Comparison of ENCODE assay signal across 19 mouse cellular contexts in genomic region chr9:54270889-54271288, GRCm38 (mm10). TPM values are rescaled to one million over a fixed set of nuclear protein-coding genes. Genes with fewer than 3 reads are reported as not detected.
DNase-seq lines count a peak whose midpoint lies in the region; ATAC-seq and TF ChIP-seq lines count a peak whose summit lies in the region.
"Had no signal": no experiment of that assay in that cellular context is flagged by ENCODE, and none has a peak within 500 bp of the region (broad histone marks: within the 10 kb centered on the region; RNA-seq: fewer than 3 reads in every experiment).

No protein-coding gene starts in this region.

- no peaks in the 10 kb centered on the region for H3K9me3 ChIP-seq in hindbrain, embryonic 10.5 days
- H3K9me3 ChIP-seq in hindbrain, postnatal 0 days (ENCODE audit: low read length), result no peaks in the 10 kb centered on the region
- H3K9me3 ChIP-seq in neural tube, embryonic 15.5 days (replicated peaks), result no peaks in the 10 kb centered on the region
- H3K9me3 ChIP-seq in limb, embryonic 14.5 days (ENCODE audit: control insufficient read depth, low read length), result no peaks in the 10 kb centered on the region
- H3K9me3 ChIP-seq: forebrain, embryonic 10.5 days; heart, embryonic 10.5 days had no signal

- H3K27me3 ChIP-seq in hindbrain, embryonic 10.5 days (ENCODE audit: insufficient read depth, poor library complexity, severe bottlenecking), result no peaks in the 10 kb centered on the region
- no peaks in the 10 kb centered on the region for H3K27me3 ChIP-seq in hindbrain, postnatal 0 days (ENCODE audit: insufficient read depth, low read length)
- H3K27me3 ChIP-seq in neural tube, embryonic 15.5 days (replicated peaks), result no peaks in the 10 kb centered on the region
- no peaks in the 10 kb centered on the region for H3K27me3 ChIP-seq in limb, embryonic 14.5 days (ENCODE audit: control insufficient read depth, insufficient read depth, low read length)

- no peak for ATAC-seq in hindbrain, postnatal 0 days
- no peak for ATAC-seq in neural tube, embryonic 15.5 days (ENCODE audit: low FRiP score)
- ATAC-seq in limb, embryonic 14.5 days (ENCODE audit: low FRiP score, low read depth), result no peak
- no peak for ATAC-seq in megakaryocyte progenitor cell, adult 5-6 weeks (replicated peaks; ENCODE audit: poor library complexity)
- ATAC-seq: Patski had no signal

- TF ChIP-seq POLR2A in limb, embryonic 14.5 days (IDR thresholded peaks at IDR 0.05; ENCODE audit: borderline replicate concordance, extremely low read depth, insufficient read depth, insufficient read length), result no peak

- no peak overlapping the region for H3K4me2 ChIP-seq in hindbrain, postnatal 0 days (ENCODE audit: low read depth, low read length)
- no peak overlapping the region for H3K4me2 ChIP-seq in neural tube, embryonic 15.5 days
- no peak overlapping the region for H3K4me2 ChIP-seq in limb, embryonic 14.5 days (replicated peaks; ENCODE audit: low read depth, low read length, severe bottlenecking)

- no peak overlapping the region for H3K4me3 ChIP-seq in hindbrain, embryonic 10.5 days
- no peak overlapping the region for H3K4me3 ChIP-seq in hindbrain, postnatal 0 days (ENCODE audit: low read length)
- H3K4me3 ChIP-seq in neural tube, embryonic 15.5 days (replicated peaks), result no peak overlapping the region
- H3K4me3 ChIP-seq in limb, embryonic 14.5 days (replicated peaks; ENCODE audit: low read length), result no peak overlapping the region
- H3K4me3 ChIP-seq: forebrain, embryonic 10.5 days; heart, embryonic 10.5 days had no signal

- H3K27ac ChIP-seq in hindbrain, embryonic 10.5 days, result no peak overlapping the region
- H3K27ac ChIP-seq in hindbrain, postnatal 0 days, result no peak overlapping the region
- no peak overlapping the region for H3K27ac ChIP-seq in neural tube, embryonic 15.5 days (replicated peaks)
- no peak overlapping the region for H3K27ac ChIP-seq in limb, embryonic 14.5 days (replicated peaks; ENCODE audit: low read depth, low read length)
- H3K27ac ChIP-seq: forebrain, embryonic 10.5 days; heart, embryonic 10.5 days; liver, embryonic 14.5 days had no signal

- no peaks in the 10 kb centered on the region for H3K4me1 ChIP-seq in hindbrain, embryonic 10.5 days (replicated peaks)
- H3K4me1 ChIP-seq in hindbrain, postnatal 0 days (ENCODE audit: insufficient read depth, low read length), result no peaks in the 10 kb centered on the region
- peaks cover 3% of the 10 kb centered on the region; the same call in 1 of the 2 replicates for H3K4me1 ChIP-seq in neural tube, embryonic 15.5 days
- no peaks in the 10 kb centered on the region for H3K4me1 ChIP-seq in limb, embryonic 14.5 days (ENCODE audit: control insufficient read depth, insufficient read depth, low read length)
- H3K4me1 ChIP-seq: forebrain, embryonic 10.5 days; heart, embryonic 10.5 days had no signal

- H3K36me3 ChIP-seq in hindbrain, embryonic 10.5 days, result no peaks in the 10 kb centered on the region
- no peaks in the 10 kb centered on the region for H3K36me3 ChIP-seq in hindbrain, postnatal 0 days (ENCODE audit: insufficient read depth, low read length)
- no peaks in the 10 kb centered on the region for H3K36me3 ChIP-seq in neural tube, embryonic 15.5 days
- H3K36me3 ChIP-seq in limb, embryonic 14.5 days (ENCODE audit: control insufficient read depth, insufficient read depth, low read length), result no peaks in the 10 kb centered on the region
- H3K36me3 ChIP-seq: forebrain, embryonic 10.5 days; heart, embryonic 10.5 days had no signal

- WGBS in hindbrain, embryonic 10.5 days, result 53% methylated on average over 5 of the region's 5 CpGs
- WGBS in hindbrain, postnatal 0 days, result 57% methylated on average over 5 of the region's 5 CpGs
- WGBS in neural tube, embryonic 15.5 days, result 50% methylated on average over 5 of the region's 5 CpGs
- WGBS in limb, embryonic 14.5 days, result 34% methylated on average over 5 of the region's 5 CpGs

- H3K9ac ChIP-seq in hindbrain, postnatal 0 days (replicated peaks; ENCODE audit: low read length), result no peak overlapping the region
- no peak overlapping the region for H3K9ac ChIP-seq in neural tube, embryonic 15.5 days (replicated peaks)
- H3K9ac ChIP-seq in limb, embryonic 14.5 days (ENCODE audit: low read depth, low read length, severe bottlenecking), result no peak overlapping the region
- H3K9ac ChIP-seq: liver, embryonic 14.5 days had no signal

- DNase-seq in hindbrain, embryonic 10.5 days (ENCODE audit: low spot score), result peak; percentile 22
- no peak for DNase-seq in hindbrain, postnatal 0 days (ENCODE audit: low spot score)
- DNase-seq in neural tube, embryonic 10.5 days (ENCODE audit: extremely low spot score, low spot score), result peak; percentile 26
- DNase-seq in embryo, embryonic 10 days (ENCODE audit: low spot score), result peak; percentile 61
- peak; percentile 62 for DNase-seq in limb, embryonic 14.5 days (ENCODE audit: low spot score)
- DNase-seq in right cerebral cortex, adult 2 months (ENCODE audit: low spot score in 2 of 2), result no peak
- DNase-seq: cerebellum, adult 11 months; heart, postnatal 36 days; kidney, adult 2 months; thymus, adult 2 months had no signal

- no peak for TF ChIP-seq CTCF in hindbrain, postnatal 0 days (IDR thresholded peaks at IDR 0.05; ENCODE audit: low read depth)

RNA-seq across cellular contexts. Expression of gene Cyp19a1, which starts 3.0 kb away (rescaled TPM):
- not detected in 2 replicates for polyA plus RNA-seq in hindbrain, embryonic 10.5 days (2016; fragmentation: Nextera tagmentation; extraction: Ambion mirVana)
- not detected in 2 replicates for total RNA-seq in hindbrain, postnatal 0 days (2014; rRNA removed)
- polyA plus RNA-seq in hindbrain, postnatal 0 days (2015; fragmentation: Nextera tagmentation; extraction: Ambion mirVana), result not detected in 2 replicates
- 0.15 TPM in 1 of 2 replicates, not detected in the other for polyA plus RNA-seq in neural tube, embryonic 15.5 days (2015; fragmentation: Nextera tagmentation; extraction: Ambion mirVana)
- not detected in 2 replicates for polyA plus RNA-seq in limb, embryonic 14.5 days (2012; rRNA removed)
- 0.10 TPM in 1 of 2 replicates, not detected in the other for polyA plus RNA-seq in limb, embryonic 14.5 days (2014; fragmentation: Nextera tagmentation; extraction: Ambion mirVana)
- total RNA-seq in megakaryocyte progenitor cell, adult 5-6 weeks (2015), result not detected in 2 replicates
- total RNA-seq in megakaryocyte progenitor cell, adult 5-6 weeks (2017), result not detected in 2 replicates
- total RNA-seq: gastrocnemius, adult 18-20 months; heart, postnatal 36 days; megakaryocyte, adult 5-6 weeks had no signal
- polyA plus RNA-seq: cortical plate, adult 2 months; forebrain, embryonic 10.5 days; heart, embryonic 10.5 days; kidney, adult 2 months; liver, embryonic 14.5 days; Patski had no signal

RNA-seq across cellular contexts. Expression of gene Gldn, which starts 15.4 kb away (rescaled TPM):
- polyA plus RNA-seq in hindbrain, embryonic 10.5 days (2016; fragmentation: Nextera tagmentation; extraction: Ambion mirVana), result 0.07 and 0.20 TPM in 2 replicates
- 0.21 and 1.7 TPM in 2 replicates for total RNA-seq in hindbrain, postnatal 0 days (2014; rRNA removed)
- polyA plus RNA-seq in hindbrain, postnatal 0 days (2015; fragmentation: Nextera tagmentation; extraction: Ambion mirVana), result 0.72 and 0.78 TPM in 2 replicates
- polyA plus RNA-seq in neural tube, embryonic 15.5 days (2015; fragmentation: Nextera tagmentation; extraction: Ambion mirVana), result 0.19 and 0.37 TPM in 2 replicates
- 0.45 and 0.49 TPM in 2 replicates for polyA plus RNA-seq in limb, embryonic 14.5 days (2012; rRNA removed)
- polyA plus RNA-seq in limb, embryonic 14.5 days (2014; fragmentation: Nextera tagmentation; extraction: Ambion mirVana), result 0.72 and 0.79 TPM in 2 replicates
- not detected in 2 replicates for total RNA-seq in megakaryocyte progenitor cell, adult 5-6 weeks (2015)
- total RNA-seq in megakaryocyte progenitor cell, adult 5-6 weeks (2017), result not detected in 2 replicates
- total RNA-seq: megakaryocyte, adult 5-6 weeks had no signal
- polyA plus RNA-seq: liver, embryonic 14.5 days had no signal

Comparison
In these comparisons a context has a peak if more than half of its experiments do, and no peak if none do; other contexts are left out.
1. DNase-seq: peak in hindbrain, embryonic 10.5 days (single experiment), neural tube, embryonic 10.5 days (single experiment), embryo, embryonic 10 days (single experiment) and limb, embryonic 14.5 days (single experiment); none in hindbrain, postnatal 0 days (single experiment) and right cerebral cortex, adult 2 months (0 of 2).